Comparison of ENCODE assay signal across 19 mouse cellular contexts in genomic region chr11:118927081-118927480, GRCm38 (mm10). TPM values are rescaled to one million over a fixed set of nuclear protein-coding genes. Genes with fewer than 3 reads are reported as not detected.
DNase-seq lines count a peak whose midpoint lies in the region; ATAC-seq and TF ChIP-seq lines count a peak whose summit lies in the region.
"Had no signal": no experiment of that assay in that cellular context is flagged by ENCODE, and none has a peak within 500 bp of the region (broad histone marks: within the 10 kb centered on the region; RNA-seq: fewer than 3 reads in every experiment).

No protein-coding gene starts in this region.

- WGBS in hindbrain, embryonic 10.5 days, result 11% methylated on average over 5 of the region's 5 CpGs
- 13% methylated on average over 5 of the region's 5 CpGs for WGBS in hindbrain, embryonic 14.5 days
- 21% methylated on average over 5 of the region's 5 CpGs for WGBS in neural tube, embryonic 15.5 days
- 13% methylated on average over 5 of the region's 5 CpGs for WGBS in embryonic facial prominence, embryonic 10.5 days
- 8% methylated on average over 5 of the region's 5 CpGs for WGBS in stomach, postnatal 0 days

- no peaks in the 10 kb centered on the region for H3K9me3 ChIP-seq in hindbrain, embryonic 10.5 days
- peaks cover 8% of the 10 kb centered on the region; the same call in 1 of the 2 replicates for H3K9me3 ChIP-seq in hindbrain, embryonic 14.5 days (ENCODE audit: control insufficient read depth, low read length)
- H3K9me3 ChIP-seq in neural tube, embryonic 15.5 days (replicated peaks), result peaks cover 3% of the 10 kb centered on the region; the same call in 1 of the 2 replicates
- H3K9me3 ChIP-seq in embryonic facial prominence, embryonic 10.5 days, result no peaks in the 10 kb centered on the region
- no peaks in the 10 kb centered on the region for H3K9me3 ChIP-seq in stomach, postnatal 0 days (ENCODE audit: control insufficient read depth, low read length)
- H3K9me3 ChIP-seq: lung, embryonic 15.5 days had no signal

- no peaks in the 10 kb centered on the region for H3K4me1 ChIP-seq in hindbrain, embryonic 10.5 days (replicated peaks)
- H3K4me1 ChIP-seq in hindbrain, embryonic 14.5 days (replicated peaks; ENCODE audit: control insufficient read depth, insufficient read depth, low read length), result no peaks in the 10 kb centered on the region
- H3K4me1 ChIP-seq in neural tube, embryonic 15.5 days, result no peaks in the 10 kb centered on the region
- no peaks in the 10 kb centered on the region for H3K4me1 ChIP-seq in embryonic facial prominence, embryonic 10.5 days
- no peaks in the 10 kb centered on the region for H3K4me1 ChIP-seq in stomach, postnatal 0 days (replicated peaks; ENCODE audit: control insufficient read depth, insufficient read depth)
- H3K4me1 ChIP-seq: heart, embryonic 13.5 days; lung, embryonic 15.5 days had no signal

- H3K4me3 ChIP-seq in hindbrain, embryonic 10.5 days, result no peak overlapping the region
- no peak overlapping the region for H3K4me3 ChIP-seq in hindbrain, embryonic 14.5 days (replicated peaks; ENCODE audit: low read length)
- H3K4me3 ChIP-seq in neural tube, embryonic 15.5 days (replicated peaks), result no peak overlapping the region
- no peak overlapping the region for H3K4me3 ChIP-seq in embryonic facial prominence, embryonic 10.5 days
- H3K4me3 ChIP-seq in stomach, postnatal 0 days (ENCODE audit: low read depth, low read length), result no peak overlapping the region
- no peak overlapping the region for H3K4me3 ChIP-seq in layer of hippocampus, adult 2 months
- H3K4me3 ChIP-seq: erythroblast, embryonic 14.5 days; heart, embryonic 13.5 days; lung, embryonic 15.5 days; midbrain, embryonic 12.5 days had no signal

- H3K27me3 ChIP-seq in hindbrain, embryonic 10.5 days (ENCODE audit: insufficient read depth, poor library complexity, severe bottlenecking), result 0 out of 2 replicates have a peak, but pooled peaks cover 2% of the 10 kb centered on the region
- no peaks in the 10 kb centered on the region for H3K27me3 ChIP-seq in hindbrain, embryonic 14.5 days (ENCODE audit: control insufficient read depth, insufficient read depth, low read length)
- H3K27me3 ChIP-seq in neural tube, embryonic 15.5 days (replicated peaks), result no peaks in the 10 kb centered on the region
- H3K27me3 ChIP-seq in embryonic facial prominence, embryonic 10.5 days (replicated peaks; ENCODE audit: low read depth, poor library complexity, severe bottlenecking), result no peaks in the 10 kb centered on the region
- no peaks in the 10 kb centered on the region for H3K27me3 ChIP-seq in stomach, postnatal 0 days (ENCODE audit: control insufficient read depth, insufficient read depth, low read length)
- H3K27me3 ChIP-seq: lung, embryonic 15.5 days had no signal

- ATAC-seq in hindbrain, embryonic 14.5 days (ENCODE audit: low FRiP score), result no peak
- no peak for ATAC-seq in neural tube, embryonic 15.5 days (ENCODE audit: low FRiP score)
- no peak for ATAC-seq in stomach, postnatal 0 days (ENCODE audit: low FRiP score, low TSS enrichment)
- ATAC-seq: inflammation-experienced regulatory T-cells, adult 6 months had no signal

- H3K9ac ChIP-seq in hindbrain, embryonic 14.5 days, result no peak overlapping the region
- no peak overlapping the region for H3K9ac ChIP-seq in neural tube, embryonic 15.5 days (replicated peaks)
- no peak overlapping the region for H3K9ac ChIP-seq in stomach, postnatal 0 days (ENCODE audit: low read length)
- H3K9ac ChIP-seq: heart, embryonic 13.5 days; lung, embryonic 15.5 days; midbrain, embryonic 12.5 days had no signal

- H3K27ac ChIP-seq in hindbrain, embryonic 10.5 days, result no peak overlapping the region
- H3K27ac ChIP-seq in hindbrain, embryonic 14.5 days, result no peak overlapping the region
- H3K27ac ChIP-seq in neural tube, embryonic 15.5 days (replicated peaks), result no peak overlapping the region
- H3K27ac ChIP-seq in embryonic facial prominence, embryonic 10.5 days (replicated peaks), result no peak overlapping the region
- no peak overlapping the region for H3K27ac ChIP-seq in stomach, postnatal 0 days (replicated peaks)
- no peak overlapping the region for H3K27ac ChIP-seq in layer of hippocampus, adult 2 months
- H3K27ac ChIP-seq: heart, embryonic 13.5 days; lung, embryonic 15.5 days; midbrain, embryonic 12.5 days had no signal

- TF ChIP-seq CTCF in stomach, postnatal 0 days (IDR thresholded peaks at IDR 0.05; ENCODE audit: low read depth), result no peak
- no peak for TF ChIP-seq CTCF in layer of hippocampus, adult 2 months (conservative IDR thresholded peaks at IDR 0.05)

- H3K4me2 ChIP-seq in hindbrain, embryonic 14.5 days (replicated peaks), result no peak overlapping the region
- H3K4me2 ChIP-seq in neural tube, embryonic 15.5 days, result no peak overlapping the region
- no peak overlapping the region for H3K4me2 ChIP-seq in stomach, postnatal 0 days (replicated peaks; ENCODE audit: low read depth)
- H3K4me2 ChIP-seq: heart, embryonic 13.5 days; lung, embryonic 15.5 days; midbrain, embryonic 12.5 days had no signal

- TF ChIP-seq EP300 in stomach, postnatal 0 days (optimal IDR thresholded peaks at IDR 0.05), result no peak

- H3K36me3 ChIP-seq in hindbrain, embryonic 10.5 days, result no peaks in the 10 kb centered on the region
- H3K36me3 ChIP-seq in hindbrain, embryonic 14.5 days (replicated peaks; ENCODE audit: control insufficient read depth, insufficient read depth), result no peaks in the 10 kb centered on the region
- no peaks in the 10 kb centered on the region for H3K36me3 ChIP-seq in neural tube, embryonic 15.5 days
- H3K36me3 ChIP-seq in embryonic facial prominence, embryonic 10.5 days (replicated peaks), result no peaks in the 10 kb centered on the region
- no peaks in the 10 kb centered on the region for H3K36me3 ChIP-seq in stomach, postnatal 0 days (ENCODE audit: control insufficient read depth, insufficient read depth, low read length)
- H3K36me3 ChIP-seq: heart, embryonic 13.5 days; lung, embryonic 15.5 days; midbrain, embryonic 12.5 days had no signal

- peak; percentile 36 for DNase-seq in hindbrain, embryonic 10.5 days (ENCODE audit: low spot score)
- no peak for DNase-seq in hindbrain, embryonic 14.5 days (ENCODE audit: low spot score)
- DNase-seq in neural tube, embryonic 10.5 days (ENCODE audit: extremely low spot score, low spot score), result peak; percentile 39
- peak; percentile 67 for DNase-seq in embryonic facial prominence, embryonic 10.5 days (ENCODE audit: low spot score)
- DNase-seq in stomach, postnatal 0 days (ENCODE audit: low spot score), result peak; percentile 26
- no peak for DNase-seq in layer of hippocampus, adult 2 months (ENCODE audit: low spot score in 2 of 2)
- DNase-seq in layer of hippocampus, adult 18-20 months (ENCODE audit: low spot score in 2 of 2), result no peak
- DNase-seq: cerebellum, adult 8-10 months; layer of hippocampus, adult 9-11 months; left cerebral cortex, postnatal 4 days; right cerebral cortex, postnatal 14 days had no signal

RNA-seq across cellular contexts. Expression of gene Rbfox3, which starts 15.7 kb away (rescaled TPM):
- 5.8 and 11.7 TPM in 2 replicates for polyA plus RNA-seq in hindbrain, embryonic 10.5 days (2016; fragmentation: Nextera tagmentation; extraction: Ambion mirVana)
- 64.7 and 69.3 TPM in 2 replicates for polyA plus RNA-seq in hindbrain, embryonic 14.5 days (2014; fragmentation: Nextera tagmentation; extraction: Ambion mirVana)
- 80.9 and 99.8 TPM in 2 replicates for polyA plus RNA-seq in neural tube, embryonic 15.5 days (2015; fragmentation: Nextera tagmentation; extraction: Ambion mirVana)
- 2.3 and 2.5 TPM in 2 replicates for polyA plus RNA-seq in embryonic facial prominence, embryonic 10.5 days (2016; fragmentation: Nextera tagmentation; extraction: Ambion mirVana)
- 0.76 and 0.85 TPM in 2 replicates for polyA plus RNA-seq in stomach, postnatal 0 days (2015; fragmentation: Nextera tagmentation; extraction: Ambion mirVana)
- 100 to 1,000 TPM; 276 to 303 TPM for total RNA-seq in layer of hippocampus, adult 2 months (2021)
- 100 to 1,000 TPM; 264 to 275 TPM for total RNA-seq in layer of hippocampus, adult 18-20 months (2021)
- total RNA-seq: CH12.LX; neutrophil, adult 5-6 weeks had no signal

Comparison
In these comparisons a context has a peak if more than half of its experiments do, and no peak if none do; other contexts are left out.
1. DNase-seq: peak in hindbrain, embryonic 10.5 days (single experiment), neural tube, embryonic 10.5 days (single experiment), embryonic facial prominence, embryonic 10.5 days (single experiment) and stomach, postnatal 0 days (single experiment); none in hindbrain, embryonic 14.5 days (single experiment), layer of hippocampus, adult 2 months (0 of 2) and layer of hippocampus, adult 18-20 months (0 of 2).